Mouse (Mus musculus) lung, postnatal 0 days (tissue): Measurements from ENCODE around the gene Sema7a.

ENCODE experiments used
- CTCF ChIP-seq: IDR thresholded peaks from 2 replicates; pipeline ENCODE4 v1.5.1; 2016; ENCODE audit warnings: antibody characterized with exemption, mild to moderate bottlenecking
- EP300 ChIP-seq: IDR thresholded peaks from 2 replicates; pipeline ENCODE4 v1.6.1; 2016; ENCODE audit warnings: antibody characterized with exemption, mild to moderate bottlenecking, control low read depth

- no peak for TF ChIP-seq CTCF
- no peak for TF ChIP-seq EP300
Measured at GRCm38 (mm10) chr9:57973440-57974066, 33.6 kb downstream of the Sema7a start.
